Mouse (Mus musculus) adrenal gland, adult 8-10 months (tissue): ENCODE results near the gene Tmem147. TPM values are rescaled to one million over a fixed set of nuclear protein-coding genes. Genes with fewer than 3 reads are reported as not detected.

Experiments used
- DNase-seq: peaks from one replicate; pipeline ENCODE4 v3.0.0; 2022
- total RNA-seq, 4 experiments: library from RNA; stranded (reverse); gene quantifications; 2 replicates each; pipeline ENCODE4 v1.2.4; 2022

Tmem147 gene
- total RNA-seq, 4 experiments from 2014 or later: 179 to 210 (median 202) TPM

GRCm38 (mm10) chr7:30728214-30728613 lies 1.1 kb downstream of the Tmem147 start:
- no peak for DNase-seq

- DNase-seq: no peak
Observed at GRCm38 (mm10) chr7:30723274-30723953, 5.9 kb downstream of the Tmem147 start.

GRCm38 (mm10) chr7:30721286-30721685 lies 8.1 kb downstream of the Tmem147 start:
- no peak for DNase-seq

- DNase-seq: no peak
Observed at GRCm38 (mm10) chr7:30719669-30720068, 9.7 kb downstream of the Tmem147 start.

- DNase-seq: no peak
Observed at GRCm38 (mm10) chr7:30717716-30718046, 11.7 kb downstream of the Tmem147 start.

- DNase-seq: peak; percentile 91
Observed at GRCm38 (mm10) chr7:30717006-30717715, 12.2 kb downstream of the Tmem147 start.

- no peak for DNase-seq
Observed at GRCm38 (mm10) chr7:30711942-30712341, 17.4 kb downstream of the Tmem147 start, which contains the start of gene Atp4a. TSS of gene Atp4a (plus strand) at chr7:30712209.

- no peak for DNase-seq
Observed at GRCm38 (mm10) chr7:30707441-30707840, 21.9 kb downstream of the Tmem147 start.

GRCm38 (mm10) chr7:30706214-30706882 lies 23.0 kb downstream of the Tmem147 start:
- DNase-seq: peak; percentile 77

GRCm38 (mm10) chr7:30698589-30698988 lies 30.8 kb downstream of the Tmem147 start, which contains the start of gene 2200002J24Rik:
TSS of gene 2200002J24Rik (plus strand) at chr7:30698926.
- peak; percentile 88 for DNase-seq

- DNase-seq: no peak
Observed at GRCm38 (mm10) chr7:30698101-30698500, 31.2 kb downstream of the Tmem147 start.

- DNase-seq: no peak
Observed at GRCm38 (mm10) chr7:30688325-30688724, 41.0 kb downstream of the Tmem147 start.

- no peak for DNase-seq
Observed at GRCm38 (mm10) chr7:30683425-30683824, 45.9 kb downstream of the Tmem147 start.

- peak; percentile 33 for DNase-seq
Observed at GRCm38 (mm10) chr7:30681897-30682296, 47.4 kb downstream of the Tmem147 start.

- DNase-seq: peak; percentile 70
Observed at GRCm38 (mm10) chr7:30678263-30678975, 50.9 kb downstream of the Tmem147 start.

Other genes with a start within 250 kb of the Tmem147 start
- gene Prodh2, start 235.9 kb downstream of the Tmem147 start, total RNA-seq: under 1 TPM in 1 of 4 experiments, not detected in 3; 0.56 TPM
- gene Arhgap33, start 194.5 kb downstream of the Tmem147 start, total RNA-seq: 1 to 10 TPM; 2.2 to 9.4 (median 6.4) TPM
- 10 to 100 TPM; 23.5 to 56.3 (median 32.4) TPM for gene Hspb6, start 177.4 kb downstream of the Tmem147 start, total RNA-seq
- gene Proser3, start 177.2 kb downstream of the Tmem147 start, total RNA-seq: 10 to 100 TPM in 2 of 4 experiments, 1 to 10 TPM in 2; 9.1 to 13.4 (median 10.0) TPM
- 10 to 100 TPM; 56.1 to 65.5 (median 61.7) TPM for gene Lin37, start 169.7 kb downstream of the Tmem147 start, total RNA-seq
- gene U2af1l4, start 166.2 kb downstream of the Tmem147 start, total RNA-seq: 10 to 100 TPM; 70.4 to 83.6 (median 73.1) TPM
- gene Gm49396, start 166.2 kb downstream of the Tmem147 start, total RNA-seq: 10 to 100 TPM in 1 of 4 experiments, 1 to 10 TPM in 3; 2.9 to 11.3 (median 7.4) TPM
- gene Psenen, start 165.9 kb downstream of the Tmem147 start, total RNA-seq: 100 to 1,000 TPM; 146 to 179 (median 164) TPM
- gene Igflr1, start 164.1 kb downstream of the Tmem147 start, total RNA-seq: 1 to 10 TPM; 2.1 to 7.9 (median 3.6) TPM
- 10 to 100 TPM; 36.8 to 65.3 (median 57.0) TPM for gene Kmt2b, start 140.8 kb downstream of the Tmem147 start, total RNA-seq
- 1 to 10 TPM in 1 of 4 experiments, under 1 TPM in 1, not detected in 2; 0.73 to 1.8 TPM for gene Zbtb32, start 130.6 kb downstream of the Tmem147 start, total RNA-seq
- gene Upk1a, start 116.7 kb downstream of the Tmem147 start, total RNA-seq: under 1 TPM in 3 of 4 experiments, not detected in 1; 0.27 to 0.34 (median 0.31) TPM
- gene Cox6b1, start 103.4 kb downstream of the Tmem147 start, total RNA-seq: 1,000 to 10,000 TPM in 2 of 4 experiments, 100 to 1,000 TPM in 2; 538 to 1,102 (median 895) TPM
- gene Etv2, start 93.7 kb downstream of the Tmem147 start, total RNA-seq: not detected
- 10 to 100 TPM; 76.5 to 93.6 (median 85.1) TPM for gene Rbm42, start 79.2 kb downstream of the Tmem147 start, total RNA-seq
- gene Haus5, start 64.5 kb downstream of the Tmem147 start, total RNA-seq: 10 to 100 TPM in 3 of 4 experiments, 1 to 10 TPM in 1; 7.7 to 17.6 (median 12.1) TPM
- gene Pmis2, start 57.9 kb downstream of the Tmem147 start, total RNA-seq: under 1 TPM in 1 of 4 experiments, not detected in 3; 0.75 TPM
- gene 2200002J24Rik, start 30.6 kb downstream of the Tmem147 start, total RNA-seq: 10 to 100 TPM in 1 of 4 experiments, 1 to 10 TPM in 3; 2.5 to 12.3 (median 5.8) TPM
- gene Atp4a, start 17.3 kb downstream of the Tmem147 start, total RNA-seq: 10 to 100 TPM in 2 of 4 experiments, 1 to 10 TPM in 2; 2.9 to 15.5 (median 9.4) TPM
- gene Gapdhs, start 14.1 kb upstream of the Tmem147 start, total RNA-seq: not detected
- 100 to 1,000 TPM; 213 to 399 (median 309) TPM for gene Sbsn, start 21.9 kb upstream of the Tmem147 start, total RNA-seq
- gene Dmkn, start 34.2 kb upstream of the Tmem147 start, total RNA-seq: 1 to 10 TPM; 2.7 to 4.6 (median 4.2) TPM
- not detected for gene Krtdap, start 58.4 kb upstream of the Tmem147 start, total RNA-seq
- gene Ffar2, start 94.2 kb upstream of the Tmem147 start, total RNA-seq: 1 to 10 TPM; 1.6 to 9.0 (median 2.6) TPM
- gene Ffar3, start 126.6 kb upstream of the Tmem147 start, total RNA-seq: 1 to 10 TPM in 1 of 4 experiments, under 1 TPM in 3; 0.35 to 1.9 (median 0.75) TPM
- not detected for gene Ffar1, start 132.0 kb upstream of the Tmem147 start, total RNA-seq
- 1 to 10 TPM; 1.1 to 2.3 (median 1.5) TPM for gene Cd22, start 150.8 kb upstream of the Tmem147 start, total RNA-seq
- 1 to 10 TPM in 1 of 4 experiments, under 1 TPM in 3; 0.32 to 1.3 (median 0.42) TPM for gene Mag, start 185.3 kb upstream of the Tmem147 start, total RNA-seq
- 1 to 10 TPM in 3 of 4 experiments, not detected in 1; 1.3 to 4.2 (median 2.6) TPM for gene Hamp2, start 195.1 kb upstream of the Tmem147 start, total RNA-seq
- gene Hamp, start 214.5 kb upstream of the Tmem147 start, total RNA-seq: 10 to 100 TPM in 1 of 4 experiments, 1 to 10 TPM in 1, under 1 TPM in 1, not detected in 1; 0.99 to 15.0 (median 1.0) TPM
- 100 to 1,000 TPM; 116 to 131 (median 127) TPM for gene Usf2, start 227.3 kb upstream of the Tmem147 start, total RNA-seq
- gene Lsr, start 243.9 kb upstream of the Tmem147 start, total RNA-seq: 10 to 100 TPM in 2 of 4 experiments, 1 to 10 TPM in 2; 4.1 to 36.6 (median 13.7) TPM
- 1 to 10 TPM in 2 of 4 experiments, under 1 TPM in 2; 0.38 to 2.2 (median 0.84) TPM for gene Fam187b, start 244.2 kb upstream of the Tmem147 start, total RNA-seq